Mouse (Mus musculus) liver, embryonic 14.5 days (tissue): Measurements from ENCODE around the gene Atn1.

Experiments used
- CTCF ChIP-seq: IDR thresholded peaks from 2 replicates; pipeline ENCODE4 v1.5.1; 2016; ENCODE audit warnings: antibody characterized with exemption, low read depth, control low read depth
- EP300 ChIP-seq: IDR thresholded peaks from 2 replicates; pipeline ENCODE4 v1.6.1; 2016; ENCODE audit warnings: antibody characterized with exemption, low read depth

GRCm38 (mm10) chr6:124704417-124704816 lies 51.9 kb downstream of the Atn1 start:
- TF ChIP-seq CTCF: no peak
- no peak for TF ChIP-seq EP300
